Mouse (Mus musculus) heart, embryonic 10.5 days (tissue): ENCODE measurements around the gene Hsd11b2. TPM values are rescaled to one million over a fixed set of nuclear protein-coding genes. Genes with fewer than 3 reads are reported as not detected.

ENCODE experiments used
- DNase-seq: peaks from one replicate; pipeline ENCODE4 v3.0.0-alpha.2; 2017; ENCODE audit warnings: low spot score
- H3K27ac ChIP-seq: fragments of 300-500 bp; sonication (generic); 2 replicates; pipeline ENCODE4 v1.5.1; 2016; ENCODE audit warnings: mild to moderate bottlenecking
- H3K27me3 ChIP-seq: fragments of 300-500 bp; sonication (generic); 2 replicates; pipeline ENCODE4 v1.6.1; 2016; ENCODE audit warnings: mild to moderate bottlenecking; ENCODE audit not compliant: poor library complexity, insufficient read depth, severe bottlenecking
- H3K36me3 ChIP-seq: fragments of 300-500 bp; sonication (generic); 2 replicates; pipeline ENCODE4 v1.6.1; 2016; ENCODE audit warnings: mild to moderate bottlenecking, moderate library complexity
- H3K4me1 ChIP-seq: fragments of 300-500 bp; sonication (generic); 2 replicates; pipeline ENCODE4 v1.6.1; 2016; ENCODE audit warnings: mild to moderate bottlenecking
- H3K4me3 ChIP-seq: fragments of 300-500 bp; sonication (generic); 2 replicates; pipeline ENCODE4 v1.5.1; 2016; ENCODE audit warnings: mild to moderate bottlenecking, moderate library complexity
- H3K9me3 ChIP-seq: fragments of 300-500 bp; sonication (generic); 2 replicates; pipeline ENCODE4 v1.6.1; 2016; ENCODE audit warnings: mild to moderate bottlenecking, moderate library complexity
- WGBS: fragments of 180-500 bp; shearing (Covaris S2); methylation state at CpG from one replicate; pipeline ENCODE4 v1.1.7; 2016; 5-methylcytosine and 5-hydroxymethylcytosine counted together
- polyA plus RNA-seq: library from polyadenylated mRNA; unstranded; fragments of >200 nt; fragmentation: Nextera tagmentation; extraction: Ambion mirVana; gene quantifications from 2 replicates; pipeline ENCODE4 v1.2.1, GENCODE M21; 2016

The Hsd11b2 gene
- polyA plus RNA-seq, 1 experiment from 2014 or later: 37.5 TPM

GRCm38 (mm10) chr8:105517346-105517745 is 1.2 kb upstream of the Hsd11b2 start:
- H3K36me3 ChIP-seq: no peaks in the 10 kb centered on the region
- 31% methylated on average over 8 of the region's 8 CpGs for WGBS
- H3K9me3 ChIP-seq: no peaks in the 10 kb centered on the region
- 0 out of 2 replicates have a peak overlapping the region, but pooled peaks have one; percentile 92 for H3K27ac ChIP-seq
- H3K4me1 ChIP-seq: peaks cover 64% of the 10 kb centered on the region
- peaks cover 41% of the 10 kb centered on the region for H3K27me3 ChIP-seq
- peak overlapping the region; percentile 25; the same call in 1 of the 2 replicates for H3K4me3 ChIP-seq
- no peak for DNase-seq

GRCm38 (mm10) chr8:105519591-105519990 is 1.0 kb downstream of the Hsd11b2 start:
- Histone ChIP-seq H3K4me3 (peak overlapping the region; percentile 79), H3K4me1 (peaks cover 78% of the 10 kb centered on the region), H3K36me3 (peaks cover 18% of the 10 kb centered on the region), H3K27ac (peak overlapping the region; percentile 92), H3K9me3 (no peaks in the 10 kb centered on the region), H3K27me3 (peaks cover 41% of the 10 kb centered on the region)
- DNase-seq: no peak
- WGBS: 2% methylated on average over 2 of the region's 2 CpGs

- DNase-seq: no peak
- Histone ChIP-seq H3K27me3 (peaks cover 34% of the 10 kb centered on the region), H3K9me3 (no peaks in the 10 kb centered on the region), H3K4me3 (peak overlapping the region; percentile 79), H3K4me1 (peaks cover 75% of the 10 kb centered on the region), H3K36me3 (peaks cover 26% of the 10 kb centered on the region), H3K27ac (peak overlapping the region; percentile 92)
- WGBS: 28% methylated on average over 5 of the region's 5 CpGs
Observed at GRCm38 (mm10) chr8:105520521-105520920, 2.0 kb downstream of the Hsd11b2 start.

- peaks cover 74% of the 10 kb centered on the region for H3K4me1 ChIP-seq
- H3K4me3 ChIP-seq: peak overlapping the region; percentile 79
- WGBS: 1% methylated on average over 3 of the region's 3 CpGs
- DNase-seq: no peak
- peaks cover 33% of the 10 kb centered on the region for H3K27me3 ChIP-seq
- H3K9me3 ChIP-seq: no peaks in the 10 kb centered on the region
- peak overlapping the region; percentile 92 for H3K27ac ChIP-seq
- H3K36me3 ChIP-seq: peaks cover 30% of the 10 kb centered on the region
Observed at GRCm38 (mm10) chr8:105521061-105521460, 2.5 kb downstream of the Hsd11b2 start.

GRCm38 (mm10) chr8:105521995-105522769 is 3.6 kb downstream of the Hsd11b2 start:
- H3K4me3 ChIP-seq: no peak overlapping the region
- H3K4me1 ChIP-seq: peaks cover 65% of the 10 kb centered on the region
- no peaks in the 10 kb centered on the region for H3K9me3 ChIP-seq
- H3K27ac ChIP-seq: peak overlapping the region; percentile 92; the same call in 1 of the 2 replicates
- peaks cover 33% of the 10 kb centered on the region for H3K36me3 ChIP-seq
- DNase-seq: no peak
- WGBS: 76% methylated on average over 21 of the region's 21 CpGs
- H3K27me3 ChIP-seq: peaks cover 22% of the 10 kb centered on the region

- H3K27me3 ChIP-seq: peaks cover 15% of the 10 kb centered on the region
- H3K4me1 ChIP-seq: peaks cover 58% of the 10 kb centered on the region
- no peaks in the 10 kb centered on the region for H3K9me3 ChIP-seq
- 67% methylated on average over 9 of the region's 9 CpGs for WGBS
- DNase-seq: no peak
- 0 out of 2 replicates have a peak overlapping the region, but pooled peaks have one; percentile 3 for H3K27ac ChIP-seq
- peaks cover 35% of the 10 kb centered on the region for H3K36me3 ChIP-seq
- no peak overlapping the region for H3K4me3 ChIP-seq
Observed at GRCm38 (mm10) chr8:105522890-105523289, 4.3 kb downstream of the Hsd11b2 start.

GRCm38 (mm10) chr8:105527110-105527509 is 8.6 kb downstream of the Hsd11b2 start:
- WGBS: 79% methylated on average over 2 of the region's 2 CpGs
- no peaks in the 10 kb centered on the region for H3K9me3 ChIP-seq
- DNase-seq: no peak
- H3K4me1 ChIP-seq: peaks cover 33% of the 10 kb centered on the region
- no peaks in the 10 kb centered on the region for H3K27me3 ChIP-seq
- no peak overlapping the region for H3K4me3 ChIP-seq
- no peak overlapping the region for H3K27ac ChIP-seq
- peaks cover 51% of the 10 kb centered on the region for H3K36me3 ChIP-seq

- Histone ChIP-seq H3K4me3 (no peak overlapping the region), H3K27me3 (no peaks in the 10 kb centered on the region), H3K9me3 (no peaks in the 10 kb centered on the region), H3K27ac (no peak overlapping the region), H3K4me1 (peaks cover 32% of the 10 kb centered on the region), H3K36me3 (peaks cover 47% of the 10 kb centered on the region)
- no peak for DNase-seq
- WGBS: 96% methylated on average over 1 of the region's 1 CpGs
Observed at GRCm38 (mm10) chr8:105528206-105528605, 9.7 kb downstream of the Hsd11b2 start.

GRCm38 (mm10) chr8:105529271-105529670 is 10.7 kb downstream of the Hsd11b2 start:
- no peak overlapping the region for H3K4me3 ChIP-seq
- H3K9me3 ChIP-seq: no peaks in the 10 kb centered on the region
- no peaks in the 10 kb centered on the region for H3K27me3 ChIP-seq
- H3K4me1 ChIP-seq: peaks cover 38% of the 10 kb centered on the region
- no peak for DNase-seq
- no peak overlapping the region for H3K27ac ChIP-seq
- peaks cover 36% of the 10 kb centered on the region for H3K36me3 ChIP-seq
- WGBS: 87% methylated on average over 3 of the region's 3 CpGs

- Histone ChIP-seq H3K27ac (no peak overlapping the region), H3K9me3 (no peaks in the 10 kb centered on the region), H3K27me3 (no peaks in the 10 kb centered on the region), H3K4me1 (peaks cover 41% of the 10 kb centered on the region), H3K36me3 (peaks cover 28% of the 10 kb centered on the region), H3K4me3 (no peak overlapping the region)
- 66% methylated on average over 2 of the region's 2 CpGs for WGBS
- no peak for DNase-seq
Observed at GRCm38 (mm10) chr8:105531774-105532173, 13.2 kb downstream of the Hsd11b2 start.

- H3K9me3 ChIP-seq: no peaks in the 10 kb centered on the region
- peaks cover 36% of the 10 kb centered on the region for H3K36me3 ChIP-seq
- no peak for DNase-seq
Observed at GRCm38 (mm10) chr8:105533439-105533838, 14.9 kb downstream of the Hsd11b2 start.

GRCm38 (mm10) chr8:105533892-105534329 is 15.4 kb downstream of the Hsd11b2 start:
- WGBS: 0% methylated on average over 1 of the region's 1 CpGs
- H3K36me3 ChIP-seq: peaks cover 40% of the 10 kb centered on the region

More at GRCm38 (mm10) chr8:105533439-105533838, 14.9 kb downstream of the Hsd11b2 start:
- Histone ChIP-seq H3K27me3 (no peaks in the 10 kb centered on the region), H3K4me1 (peaks cover 41% of the 10 kb centered on the region), H3K4me3 (no peak overlapping the region), H3K27ac (peak overlapping the region; percentile 69; the same call in 1 of the 2 replicates)
- 2% methylated on average over 2 of the region's 2 CpGs for WGBS

GRCm38 (mm10) chr8:105536546-105536945 is 18.0 kb downstream of the Hsd11b2 start:
- no peak overlapping the region for H3K4me3 ChIP-seq
- H3K36me3 ChIP-seq: peaks cover 37% of the 10 kb centered on the region
- 96% methylated on average over 3 of the region's 3 CpGs for WGBS
- no peaks in the 10 kb centered on the region for H3K9me3 ChIP-seq
- peaks cover 28% of the 10 kb centered on the region for H3K4me1 ChIP-seq
- DNase-seq: no peak
- H3K27ac ChIP-seq: no peak overlapping the region
- no peaks in the 10 kb centered on the region for H3K27me3 ChIP-seq

More at GRCm38 (mm10) chr8:105533892-105534329, 15.4 kb downstream of the Hsd11b2 start:
- peaks cover 41% of the 10 kb centered on the region for H3K4me1 ChIP-seq
- H3K4me3 ChIP-seq: no peak overlapping the region
- H3K27ac ChIP-seq: peak overlapping the region; percentile 69; the same call in 1 of the 2 replicates
- no peaks in the 10 kb centered on the region for H3K9me3 ChIP-seq
- peak; percentile 84 for DNase-seq
- no peaks in the 10 kb centered on the region for H3K27me3 ChIP-seq
